Mouse (Mus musculus): ENCODE results near the gene Mrps36.
"Not testable (repeated sequence)": the region's sequence is repeated elsewhere in the genome, so short reads cannot be mapped to it uniquely, and the experiment has no call there.

Gene Mrps36

DNA sequence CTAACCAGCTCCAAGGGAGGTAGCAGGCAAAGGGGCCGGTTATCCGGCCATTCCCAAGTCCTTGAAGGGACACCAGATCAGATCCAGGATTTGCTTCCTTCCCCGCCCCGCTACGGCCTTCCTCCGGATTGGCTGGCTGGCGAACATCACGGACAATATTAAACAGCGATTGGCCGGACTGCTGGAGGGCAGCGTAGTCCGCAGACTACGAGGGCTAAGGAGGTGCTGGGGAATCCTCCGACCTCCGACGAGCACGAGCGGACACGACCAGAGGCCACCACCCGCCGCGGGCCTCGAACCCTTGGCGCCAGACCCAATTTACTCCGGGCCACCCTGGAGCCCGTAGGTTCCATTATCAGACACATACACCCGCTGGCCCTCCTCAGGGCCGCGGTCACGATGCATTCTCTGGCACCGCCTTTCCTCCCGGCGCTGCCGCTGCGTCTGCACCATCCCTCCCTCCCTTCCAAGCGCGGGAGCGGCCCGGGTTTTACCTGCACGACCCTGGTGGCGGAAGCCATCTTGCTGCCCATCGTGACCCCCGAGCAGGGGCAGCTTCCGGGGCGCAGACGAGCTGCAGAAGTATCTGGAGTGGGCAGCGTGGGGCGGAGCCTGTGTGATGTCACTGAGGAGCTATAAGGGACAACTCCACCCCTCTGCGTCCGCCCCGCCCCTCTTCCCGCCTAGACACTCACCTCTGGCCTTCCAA lies at the start of gene Mrps36:
Mrps36 (minus strand) TSS at position 624 of the 709 bp plus-strand sequence.
- peak; percentile 95 for DNase-seq

DNA sequence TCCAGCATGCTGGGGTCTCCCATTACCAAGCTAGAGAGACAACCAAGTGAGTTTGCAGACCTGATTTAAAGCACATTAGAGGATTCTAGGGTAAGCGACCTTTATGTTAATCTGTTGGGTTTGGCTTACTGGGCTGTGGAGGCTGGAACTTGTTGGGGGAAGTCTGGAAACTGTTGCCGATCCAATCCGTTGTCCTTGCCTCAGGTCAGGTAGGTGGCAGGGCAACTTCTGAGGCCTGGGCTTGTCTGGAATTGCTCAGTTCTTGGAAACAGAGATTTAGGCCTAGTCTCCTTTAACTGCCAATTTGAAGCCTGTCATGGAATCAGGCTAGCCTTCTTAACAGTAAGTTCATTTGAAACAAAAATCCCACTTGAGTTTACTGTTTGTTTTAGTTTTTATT lies 44.6 kb upstream of the Mrps36 start:
- no peak for DNase-seq

DNA sequence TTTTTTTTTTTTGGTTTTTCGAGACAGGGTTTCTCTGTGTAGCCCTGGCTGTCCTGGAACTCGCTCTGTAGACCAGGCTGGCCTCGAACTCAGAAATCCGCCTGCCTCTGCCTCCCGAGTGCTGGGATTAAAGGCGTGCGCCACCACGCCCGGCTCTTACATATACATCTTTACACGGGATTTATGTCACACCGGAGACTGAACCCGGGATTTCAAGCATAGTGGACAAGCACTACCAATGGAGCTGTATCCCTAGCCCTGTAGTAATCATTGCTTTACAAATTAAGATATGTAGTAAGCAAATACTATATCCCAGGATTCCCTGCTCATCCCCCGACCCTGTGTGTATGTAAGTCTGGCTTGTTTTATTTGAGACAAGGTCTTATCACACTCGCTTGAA lies 43.6 kb upstream of the Mrps36 start:
- not testable (repeated sequence) for DNase-seq

- DNase-seq = no peak
Measured at GRCm38 (mm10) chr13:100787316-100788010, 43.0 kb upstream of the Mrps36 start.

- peak; percentile 80 for DNase-seq
Measured at GRCm38 (mm10) chr13:100786414-100786867, 42.0 kb upstream of the Mrps36 start, which contains the start of gene Ccnb1. Gene Ccnb1, minus strand, starts transcription at chr13:100786570.

DNA sequence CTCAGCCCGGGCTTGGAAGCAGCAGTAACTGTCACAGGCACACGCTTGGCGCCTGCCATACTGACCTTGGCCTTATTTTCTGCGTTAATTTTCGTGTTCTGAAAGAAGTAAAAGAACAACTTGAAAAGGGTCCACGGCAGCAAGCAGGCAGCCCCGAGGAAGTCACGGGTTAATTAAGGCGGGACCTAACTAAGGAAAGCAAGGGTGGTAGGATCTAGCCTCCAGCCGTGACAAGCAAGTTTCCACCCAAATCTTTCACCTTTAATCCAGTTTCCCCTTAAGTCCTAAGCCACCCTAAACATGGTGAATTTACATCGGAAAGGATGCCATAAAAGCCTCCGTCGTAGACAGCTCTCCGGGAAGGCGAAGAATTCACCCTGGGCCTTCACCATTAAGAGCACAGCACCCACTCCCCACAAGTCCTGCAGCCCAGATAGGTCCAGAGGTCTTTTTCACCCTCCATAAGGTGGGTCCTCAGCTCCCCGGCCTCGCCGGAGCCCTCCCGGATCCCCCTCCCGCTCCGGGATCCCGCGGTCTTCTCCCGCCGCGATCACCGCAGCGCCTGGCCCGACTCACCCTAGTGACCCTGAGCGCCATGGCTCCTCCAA lies 41.5 kb upstream of the Mrps36 start:
- DNase-seq = no peak

GRCm38 (mm10) chr13:100777491-100777890 lies 33.0 kb upstream of the Mrps36 start:
- DNase-seq = no peak

GRCm38 (mm10) chr13:100776710-100777109 lies 32.3 kb upstream of the Mrps36 start:
- DNase-seq = no peak

DNA sequence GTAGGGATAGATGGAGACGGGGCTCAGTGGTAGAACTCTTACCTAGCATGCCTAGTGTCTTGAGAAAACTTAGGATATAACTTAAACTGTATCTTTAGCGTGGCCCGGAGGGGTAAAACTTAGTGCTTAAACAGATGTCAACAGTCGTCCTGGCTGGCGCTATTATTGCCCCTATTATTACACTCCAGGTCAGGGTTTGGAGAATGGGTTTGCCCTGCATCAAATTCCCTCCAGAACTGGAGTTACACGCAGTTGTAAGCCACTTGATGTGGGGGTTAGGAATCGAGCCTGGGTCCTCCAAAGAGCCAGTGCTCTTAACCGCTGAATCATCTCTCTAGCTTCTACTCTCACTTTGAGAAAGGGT lies 31.6 kb upstream of the Mrps36 start:
- no peak for DNase-seq

GRCm38 (mm10) chr13:100775252-100776055 lies 31.0 kb upstream of the Mrps36 start, which contains the start of gene Cenph:
Gene Cenph, minus strand, starts transcription at chr13:100775899.
- peak; percentile 62 for DNase-seq

GRCm38 (mm10) chr13:100774704-100775103 lies 30.2 kb upstream of the Mrps36 start:
- no peak for DNase-seq

GRCm38 (mm10) chr13:100755329-100755728 lies 10.9 kb upstream of the Mrps36 start:
- DNase-seq = no peak

DNA sequence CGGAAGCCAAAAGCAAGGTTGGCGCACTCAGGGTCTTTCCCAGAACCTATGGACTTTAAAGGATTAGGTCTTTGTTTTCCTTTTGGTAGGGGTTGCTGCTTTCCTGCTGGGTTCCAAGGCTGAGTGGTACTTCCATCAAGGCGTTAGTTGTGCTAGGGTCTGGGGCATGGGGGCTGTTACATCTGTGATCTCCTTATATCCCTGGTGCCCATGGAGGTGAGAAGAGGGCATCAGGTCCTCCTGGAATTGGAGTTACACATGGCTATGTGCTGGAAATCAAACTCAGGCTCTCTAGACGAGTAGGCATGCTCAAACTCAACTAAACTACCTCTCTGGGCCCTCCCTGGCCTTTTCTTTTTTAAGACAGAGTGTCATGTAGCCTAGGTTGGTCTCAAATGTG lies 9.7 kb upstream of the Mrps36 start:
- DNase-seq = no peak

GRCm38 (mm10) chr13:100753011-100753410 lies 8.6 kb upstream of the Mrps36 start:
- DNase-seq = no peak

DNA sequence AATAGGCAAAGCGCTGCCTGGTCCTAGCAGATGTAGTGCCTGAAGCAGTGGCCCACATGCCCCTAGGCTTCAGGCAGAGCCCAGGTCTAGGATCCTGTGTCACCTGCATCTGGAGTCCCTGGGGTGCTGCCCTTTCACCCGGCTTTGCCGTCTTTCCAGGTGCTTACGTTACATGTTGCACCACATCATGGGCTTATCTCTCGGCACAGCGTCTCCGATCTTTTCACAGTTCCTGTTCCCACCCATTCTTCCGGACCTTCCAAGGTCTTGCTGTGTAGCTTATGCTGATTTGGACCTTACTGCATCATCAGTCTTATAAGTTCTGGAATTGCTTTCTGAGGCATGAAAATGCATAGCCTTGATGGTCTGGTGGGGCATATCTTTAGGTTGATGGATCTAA lies 8.1 kb upstream of the Mrps36 start:
- DNase-seq = no peak

GRCm38 (mm10) chr13:100751402-100751801 lies 6.9 kb upstream of the Mrps36 start:
- DNase-seq = no peak

DNA sequence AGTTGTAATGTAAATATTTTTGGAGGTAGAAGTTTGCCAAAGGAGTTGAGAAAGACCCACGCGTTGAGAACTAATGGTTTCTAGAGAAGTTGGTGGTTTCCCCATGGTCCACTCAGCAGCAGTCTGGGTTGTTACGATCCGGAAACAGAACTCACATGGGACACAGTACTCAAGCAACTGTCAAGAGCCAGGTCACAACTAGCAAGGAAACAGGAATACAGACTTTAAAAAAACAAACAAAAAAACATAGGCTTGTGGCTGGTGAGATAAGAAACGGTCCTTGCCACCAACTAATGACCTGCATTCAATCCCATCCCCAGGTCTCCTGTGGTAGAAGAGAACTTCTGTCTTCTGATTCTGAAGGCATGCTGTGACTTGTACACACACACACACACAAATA lies 6.3 kb upstream of the Mrps36 start:
- no peak for DNase-seq

DNA sequence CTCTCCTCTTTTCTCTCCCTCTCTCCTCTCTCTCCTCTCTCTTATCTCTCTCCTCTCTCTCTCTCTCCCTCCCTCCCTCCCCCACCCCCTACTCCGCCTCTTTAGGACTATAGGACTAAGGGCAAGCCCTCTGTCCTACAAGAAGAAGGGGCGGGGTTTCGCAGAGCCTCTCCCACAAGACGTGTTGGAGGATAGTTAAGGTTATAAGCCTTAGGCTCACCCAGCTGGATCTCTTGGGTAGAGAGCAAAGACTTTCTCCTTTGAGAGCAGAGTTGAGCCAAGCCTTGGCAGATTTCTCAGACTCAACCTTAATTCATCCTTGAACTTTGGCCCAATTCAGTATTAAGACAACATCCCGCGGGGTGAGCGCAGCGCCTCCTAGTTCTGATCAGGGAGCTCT lies 4.2 kb upstream of the Mrps36 start:
- no peak for DNase-seq

DNA sequence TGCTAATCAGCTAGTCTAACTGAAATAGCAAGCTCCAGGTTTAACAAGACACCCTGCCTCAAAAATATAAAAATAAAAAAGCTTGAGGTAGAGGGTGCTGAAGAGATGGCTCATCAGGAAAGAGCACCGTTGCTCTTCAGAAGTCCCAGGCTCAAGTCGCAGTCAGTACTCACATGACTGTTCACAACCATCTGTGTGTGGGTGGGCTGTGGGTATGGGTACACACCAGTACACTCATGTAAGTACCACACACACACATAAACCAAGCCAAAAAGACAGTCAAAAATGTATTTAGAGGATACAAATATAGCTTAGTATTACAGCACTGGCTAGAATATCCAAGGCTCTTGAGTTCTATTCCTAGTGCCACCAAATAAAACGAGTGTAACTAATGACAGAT lies 1.6 kb upstream of the Mrps36 start:
- DNase-seq = no peak

GRCm38 (mm10) chr13:100743346-100744035 lies 968 bp downstream of the Mrps36 start:
- DNase-seq = peak; percentile 12

- no peak for DNase-seq
Measured at GRCm38 (mm10) chr13:100742831-100743230, 1.6 kb downstream of the Mrps36 start.

DNA sequence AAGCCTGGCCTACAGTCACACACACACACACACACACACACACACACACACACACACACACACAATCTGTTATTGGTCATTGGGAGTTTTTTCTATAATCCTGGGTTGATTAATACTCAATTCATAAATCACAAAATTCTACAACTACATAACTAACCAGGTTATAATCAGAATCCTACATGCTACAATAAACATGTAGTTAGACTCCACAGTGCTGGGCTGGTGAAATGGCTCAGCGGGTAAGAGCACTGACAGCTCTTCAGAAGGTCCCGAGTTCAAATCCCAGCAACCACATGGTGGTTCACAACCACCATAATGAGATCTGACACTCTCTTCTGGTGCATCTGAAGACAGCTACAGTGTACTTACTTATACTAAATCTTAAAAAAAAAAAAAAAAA lies 11.7 kb downstream of the Mrps36 start:
- DNase-seq = no peak

Measured in cerebellum, adult 8-10 months (tissue).